Mouse (Mus musculus): ENCODE measurements around the gene Eomes.
A peak's percentile ranks its signal among the peaks of the same experiment; 100 is the strongest.

The Eomes gene

GRCm38 (mm10) chr9:118519101-118519500, 41.1 kb downstream of the Eomes start:
- no peak for DNase-seq (ENCODE audit: extremely low spot score)

- DNase-seq (ENCODE audit: extremely low spot score), result no peak
These were observed 42.0 kb downstream of the Eomes start for GRCm38 (mm10) chr9:118520011-118520410.

- peak; percentile 29 for DNase-seq (ENCODE audit: extremely low spot score)
These were observed 42.8 kb downstream of the Eomes start for GRCm38 (mm10) chr9:118520858-118521257.

DNA sequence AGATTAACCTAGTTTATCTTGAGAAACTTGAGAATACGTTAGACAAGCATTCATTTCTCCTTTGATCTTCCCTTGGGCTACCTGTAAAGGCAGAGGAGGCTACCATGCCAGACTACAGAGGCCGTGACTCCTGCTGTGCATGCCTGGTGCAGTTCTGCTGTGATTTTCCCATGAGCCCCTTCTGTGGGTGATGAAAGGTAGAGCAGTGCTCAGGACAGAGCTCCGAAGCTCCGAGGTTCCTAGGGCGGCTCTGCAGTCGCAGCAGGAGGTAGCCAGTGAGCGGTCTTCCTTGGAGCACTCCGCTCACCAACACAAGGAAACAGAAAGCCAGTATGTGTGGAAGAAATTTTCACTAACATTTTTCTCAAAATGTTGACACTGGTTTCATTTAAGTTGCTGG, 43.6 kb downstream of the Eomes start:
- no peak for DNase-seq (ENCODE audit: extremely low spot score)

DNA sequence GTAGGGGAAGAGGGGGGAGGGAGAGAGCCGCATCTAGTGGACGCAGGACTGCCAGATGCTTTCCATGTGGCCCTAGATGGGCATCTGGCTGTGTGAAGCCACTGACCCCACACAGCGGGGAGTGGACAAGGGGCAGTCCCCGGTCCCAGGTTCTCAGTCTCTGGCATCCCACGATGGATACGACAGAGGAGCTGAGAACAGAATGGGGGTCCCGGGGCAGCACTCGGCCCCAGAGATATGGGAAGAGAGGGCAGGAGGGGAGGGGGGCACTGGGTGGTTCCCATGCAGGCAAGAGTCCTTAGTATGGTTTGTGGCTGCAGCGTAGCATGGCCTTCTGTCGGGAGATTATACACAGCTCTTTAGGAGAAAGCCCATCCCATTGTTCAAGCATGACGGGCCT, 45.7 kb downstream of the Eomes start:
- DNase-seq (ENCODE audit: extremely low spot score), result no peak

GRCm38 (mm10) chr9:118527056-118527455, 49.0 kb downstream of the Eomes start:
- no peak for DNase-seq (ENCODE audit: extremely low spot score)

DNA sequence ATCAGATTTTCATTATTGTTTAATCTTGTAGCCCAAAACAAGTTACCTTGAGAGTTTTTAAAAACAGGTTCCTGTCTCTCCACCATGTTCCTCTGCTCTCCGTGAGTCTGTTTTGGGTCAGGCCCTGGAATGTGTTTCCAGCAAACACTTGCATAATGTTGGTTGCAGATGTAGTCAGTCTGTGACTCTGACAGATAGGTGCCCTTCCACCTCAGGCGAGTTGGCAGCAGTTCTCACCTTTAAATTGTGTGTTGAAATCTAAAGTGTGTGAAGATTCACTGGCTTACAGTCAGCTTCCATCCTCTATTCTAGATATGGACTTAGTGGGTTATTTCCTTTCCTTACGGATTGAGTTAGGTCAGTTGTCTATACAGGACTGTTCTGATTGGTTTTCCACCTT, 51.8 kb downstream of the Eomes start:
- no peak for DNase-seq (ENCODE audit: extremely low spot score)

GRCm38 (mm10) chr9:118530679-118531078, 52.7 kb downstream of the Eomes start:
- DNase-seq (ENCODE audit: extremely low spot score), result no peak

GRCm38 (mm10) chr9:118532516-118533205, 54.6 kb downstream of the Eomes start:
- no peak for DNase-seq (ENCODE audit: extremely low spot score)
